Mouse (Mus musculus) G1E (cell line): ENCODE measurements at regions not wholly inside any gene's neighbourhood (a gene's known extent, or its start where the extent isn't known, plus 50 kb on each side); places are given as distances from the start of the nearest gene placed in this dataset.

Experiments used
- CTCF ChIP-seq: IDR thresholded peaks from 2 replicates; pipeline ENCODE4 v1.5.1; 2012; ENCODE audit warnings: low read depth, low read length, inconsistent platforms, mixed read lengths
- GATA1 ChIP-seq: IDR thresholded peaks from 2 replicates; pipeline ENCODE4 v1.6.1; 2012; ENCODE audit warnings: borderline replicate concordance, low read length, inconsistent platforms, mixed read lengths
- TAL1 ChIP-seq: conservative IDR thresholded peaks from 2 replicates; pipeline ENCODE4 v1.6.1; 2012; ENCODE audit warnings: low read depth, low read length, inconsistent platforms, mixed read lengths

DNA sequence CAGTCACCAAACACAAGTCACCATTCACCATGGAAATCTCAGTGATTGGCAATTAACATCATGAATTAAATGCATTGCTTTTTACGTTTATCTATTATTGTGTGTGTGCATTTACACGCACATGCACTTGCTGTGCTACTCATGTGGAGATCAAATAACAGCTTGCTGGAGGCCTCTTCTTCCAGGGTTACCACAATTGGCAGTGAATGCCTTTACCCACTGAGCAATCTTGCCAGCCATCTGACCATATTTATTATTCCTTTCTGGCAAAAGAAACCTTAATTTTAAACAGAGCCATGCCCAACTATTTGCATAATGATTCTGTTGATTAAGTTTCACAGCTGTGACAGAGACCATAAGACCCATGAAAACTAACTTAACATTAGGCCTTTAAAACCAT lies 494.5 kb upstream of the 4930412O13Rik start:
- TF ChIP-seq CTCF (no peak), GATA1 (no peak), TAL1 (no peak)
